Mouse (Mus musculus) left cerebral cortex, postnatal 10 days (tissue): ENCODE measurements at regions not wholly inside any gene's neighbourhood (a gene's known extent, or its start where the extent isn't known, plus 50 kb on each side); places are given as distances from the start of the nearest gene placed in this dataset.

ENCODE experiments used
- DNase-seq, 2 experiments: peaks; one replicate each; pipeline ENCODE4 v3.0.0; 2021 to 2022; ENCODE audit warnings: low spot score in 2 of 2, mixed read lengths in 1 of 2; ENCODE audit errors: extremely low spot score in 1 of 2
- intact Hi-C: fragments of 180-260 bp; cut with DNase I; formaldehyde crosslinking; loops from one replicate; pipeline ENCODE4 v1.15.1; 2025

GRCm38 (mm10) chr4:55763112-55763511, 230.8 kb upstream of the Klf4 start:
- no peak for DNase-seq
- intact Hi-C loops, result no loop called here

- intact Hi-C loops, result no loop called here
- no peak for DNase-seq
Observed at GRCm38 (mm10) chr4:55762389-55762788, 230.1 kb upstream of the Klf4 start.

GRCm38 (mm10) chr4:55757148-55757927, 225.1 kb upstream of the Klf4 start:
- intact Hi-C loops, result no loop called here
- DNase-seq, result no peak

- DNase-seq, result peak in 1 of 2 experiments; percentile 36
- intact Hi-C loops, result no loop called here
Observed at GRCm38 (mm10) chr4:55749949-55750600, 217.8 kb upstream of the Klf4 start.

GRCm38 (mm10) chr4:55741355-55741754, 209.1 kb upstream of the Klf4 start:
- intact Hi-C loops, result no loop called here
- DNase-seq, result no peak

- DNase-seq, result peak in 1 of 2 experiments; percentile 39
- intact Hi-C loops, result no loop called here
Observed at GRCm38 (mm10) chr4:55740062-55740461, 207.8 kb upstream of the Klf4 start.

- intact Hi-C loops, result no loop called here
- no peak for DNase-seq
Observed at GRCm38 (mm10) chr4:55738714-55739113, 206.4 kb upstream of the Klf4 start.

GRCm38 (mm10) chr4:55735453-55735852, 203.2 kb upstream of the Klf4 start:
- intact Hi-C loops, result no loop called here
- DNase-seq, result no peak

- DNase-seq, result no peak
- intact Hi-C loops, result no loop called here
Observed at GRCm38 (mm10) chr4:55734331-55734730, 202.1 kb upstream of the Klf4 start.

GRCm38 (mm10) chr4:55733223-55733622, 201.0 kb upstream of the Klf4 start:
- no peak for DNase-seq
- intact Hi-C loops, result no loop called here

- intact Hi-C loops, result no loop called here
- DNase-seq, result peak; percentile 40 to 49
Observed at GRCm38 (mm10) chr4:55732006-55732405, 199.7 kb upstream of the Klf4 start.

- no peak for DNase-seq
- intact Hi-C loops, result no loop called here
Observed at GRCm38 (mm10) chr4:55730266-55730665, 198.0 kb upstream of the Klf4 start.

GRCm38 (mm10) chr4:55727178-55727577, 194.9 kb upstream of the Klf4 start:
- DNase-seq, result no peak
- intact Hi-C loops, result no loop called here

- peak in 1 of 2 experiments; percentile 35 for DNase-seq
- intact Hi-C loops, result no loop called here
Observed at GRCm38 (mm10) chr4:55726081-55726480, 193.8 kb upstream of the Klf4 start.

- no peak for DNase-seq
- intact Hi-C loops, result no loop called here
Observed at GRCm38 (mm10) chr4:55724286-55724685, 192.0 kb upstream of the Klf4 start.

GRCm38 (mm10) chr4:55723124-55723523, 190.9 kb upstream of the Klf4 start:
- peak in 1 of 2 experiments; percentile 37 for DNase-seq
- intact Hi-C loops, result no loop called here

- intact Hi-C loops, result no loop called here
- no peak for DNase-seq
Observed at GRCm38 (mm10) chr4:55722388-55722787, 190.1 kb upstream of the Klf4 start.

- DNase-seq, result no peak
- intact Hi-C loops, result no loop called here
Observed at GRCm38 (mm10) chr4:55721834-55722233, 189.6 kb upstream of the Klf4 start.

GRCm38 (mm10) chr4:55718438-55718837, 186.2 kb upstream of the Klf4 start:
- intact Hi-C loops, result no loop called here
- no peak for DNase-seq

GRCm38 (mm10) chr4:55716161-55716651, 183.9 kb upstream of the Klf4 start:
- DNase-seq, result no peak
- intact Hi-C loops, result no loop called here
